Mouse (Mus musculus) heart, embryonic 10.5 days (tissue): ENCODE measurements around the gene Sf3b6. TPM values are rescaled to one million over a fixed set of nuclear protein-coding genes. Genes with fewer than 3 reads are reported as not detected.

ENCODE experiments used
- DNase-seq: peaks from one replicate; pipeline ENCODE4 v3.0.0-alpha.2; 2017; ENCODE audit warnings: low spot score
- H3K27ac ChIP-seq: fragments of 300-500 bp; sonication (generic); 2 replicates; pipeline ENCODE4 v1.5.1; 2016; ENCODE audit warnings: mild to moderate bottlenecking
- H3K27me3 ChIP-seq: fragments of 300-500 bp; sonication (generic); 2 replicates; pipeline ENCODE4 v1.6.1; 2016; ENCODE audit warnings: mild to moderate bottlenecking; ENCODE audit not compliant: poor library complexity, insufficient read depth, severe bottlenecking
- H3K36me3 ChIP-seq: fragments of 300-500 bp; sonication (generic); 2 replicates; pipeline ENCODE4 v1.6.1; 2016; ENCODE audit warnings: mild to moderate bottlenecking, moderate library complexity
- H3K4me1 ChIP-seq: fragments of 300-500 bp; sonication (generic); 2 replicates; pipeline ENCODE4 v1.6.1; 2016; ENCODE audit warnings: mild to moderate bottlenecking
- H3K4me3 ChIP-seq: fragments of 300-500 bp; sonication (generic); 2 replicates; pipeline ENCODE4 v1.5.1; 2016; ENCODE audit warnings: mild to moderate bottlenecking, moderate library complexity
- H3K9me3 ChIP-seq: fragments of 300-500 bp; sonication (generic); 2 replicates; pipeline ENCODE4 v1.6.1; 2016; ENCODE audit warnings: mild to moderate bottlenecking, moderate library complexity
- WGBS: fragments of 180-500 bp; shearing (Covaris S2); methylation state at CpG from one replicate; pipeline ENCODE4 v1.1.7; 2016; 5-methylcytosine and 5-hydroxymethylcytosine counted together
- polyA plus RNA-seq: library from polyadenylated mRNA; unstranded; fragments of >200 nt; fragmentation: Nextera tagmentation; extraction: Ambion mirVana; gene quantifications from 2 replicates; pipeline ENCODE4 v1.2.1, GENCODE M21; 2016

Gene Sf3b6
- polyA plus RNA-seq, 1 experiment from 2014 or later = 196 TPM

DNA sequence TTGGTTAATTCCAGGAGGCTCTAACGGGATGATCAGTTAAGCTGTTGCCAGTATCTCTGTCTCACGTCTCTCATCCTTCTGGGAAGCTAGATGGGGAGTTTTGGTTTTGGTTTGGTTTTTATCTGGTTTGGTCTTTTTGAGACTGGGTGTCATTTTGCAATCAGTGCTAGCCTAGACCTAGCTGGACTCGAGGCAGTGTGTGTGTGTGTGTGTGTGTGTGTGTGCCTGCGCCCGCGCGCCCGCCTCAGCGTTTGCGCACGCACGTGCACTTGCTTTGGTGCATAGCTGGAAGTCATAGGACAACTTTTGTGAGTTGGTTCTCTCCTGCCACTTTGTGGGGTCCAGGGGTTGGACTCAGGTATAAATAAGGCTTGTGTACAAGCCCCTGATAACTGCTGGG lies 26.4 kb downstream of the Sf3b6 start:
- WGBS = 0% methylated on average over 12 of the region's 12 CpGs
- Histone ChIP-seq H3K27ac (peak overlapping the region; percentile 91), H3K36me3 (no peaks in the 10 kb centered on the region)

DNA sequence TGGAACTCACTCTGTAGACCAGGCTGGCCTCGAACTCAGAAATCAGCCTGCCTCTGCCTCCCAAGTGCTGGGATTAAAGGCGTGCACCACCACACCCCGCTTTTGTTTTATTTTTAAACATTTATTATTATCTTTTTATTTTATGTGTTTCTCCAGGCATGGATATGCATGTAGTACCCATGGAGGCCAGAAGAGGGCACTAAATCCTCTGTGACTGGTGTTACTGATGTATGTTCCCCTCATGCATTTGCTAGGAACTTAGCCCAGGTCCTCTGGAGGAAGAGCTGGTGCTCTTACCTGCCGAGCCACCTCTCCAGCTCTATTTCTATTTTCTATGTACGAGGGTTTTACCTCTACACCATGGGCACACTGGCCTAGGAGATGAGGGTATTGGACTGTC lies 38.8 kb downstream of the Sf3b6 start:
- H3K36me3 ChIP-seq = peaks cover 58% of the 10 kb centered on the region
- H3K4me1 ChIP-seq = peaks cover 6% of the 10 kb centered on the region
- 91% methylated on average over 5 of the region's 5 CpGs for WGBS
- DNase-seq = no peak
- H3K27ac ChIP-seq = no peak overlapping the region
- H3K9me3 ChIP-seq = no peaks in the 10 kb centered on the region
- no peak overlapping the region for H3K4me3 ChIP-seq
- no peaks in the 10 kb centered on the region for H3K27me3 ChIP-seq

More for the DNA sequence above, 26.4 kb downstream of the Sf3b6 start:
- DNase-seq = no peak
- H3K4me3 ChIP-seq = peak overlapping the region; percentile 77
- peaks cover 19% of the 10 kb centered on the region for H3K4me1 ChIP-seq
- 0 out of 2 replicates have a peak, but pooled peaks cover 10% of the 10 kb centered on the region for H3K27me3 ChIP-seq
- H3K9me3 ChIP-seq = no peaks in the 10 kb centered on the region

- no peaks in the 10 kb centered on the region for H3K27me3 ChIP-seq
- H3K27ac ChIP-seq = no peak overlapping the region
- H3K9me3 ChIP-seq = no peaks in the 10 kb centered on the region
- no peak overlapping the region for H3K4me3 ChIP-seq
- H3K36me3 ChIP-seq = peaks cover 52% of the 10 kb centered on the region
- WGBS = 90% methylated on average over 2 of the region's 2 CpGs
- H3K4me1 ChIP-seq = peaks cover 6% of the 10 kb centered on the region
- DNase-seq = no peak
These were observed 39.5 kb downstream of the Sf3b6 start for GRCm38 (mm10) chr12:4856834-4857233.

- Histone ChIP-seq H3K4me3 (no peak overlapping the region), H3K27me3 (no peaks in the 10 kb centered on the region), H3K27ac (peak overlapping the region; percentile 72), H3K4me1 (peaks cover 21% of the 10 kb centered on the region), H3K36me3 (peaks cover 34% of the 10 kb centered on the region), H3K9me3 (no peaks in the 10 kb centered on the region)
- peak; percentile 76 for DNase-seq
- WGBS = 39% methylated on average over 11 of the region's 11 CpGs
These were observed 42.0 kb downstream of the Sf3b6 start for GRCm38 (mm10) chr12:4859241-4859914.

- Histone ChIP-seq H3K4me3 (no peak overlapping the region), H3K27me3 (no peaks in the 10 kb centered on the region; the same call in 1 of the 2 replicates), H3K9me3 (no peaks in the 10 kb centered on the region), H3K36me3 (peaks cover 12% of the 10 kb centered on the region; the same call in 1 of the 2 replicates), H3K4me1 (peaks cover 28% of the 10 kb centered on the region), H3K27ac (no peak overlapping the region)
- DNase-seq = no peak
- 88% methylated on average over 4 of the region's 4 CpGs for WGBS
These were observed 45.3 kb downstream of the Sf3b6 start for GRCm38 (mm10) chr12:4862672-4863071.

- WGBS = 49% methylated on average over 4 of the region's 4 CpGs
- H3K4me1 ChIP-seq = peaks cover 31% of the 10 kb centered on the region
- DNase-seq = no peak
- no peaks in the 10 kb centered on the region for H3K9me3 ChIP-seq
- H3K4me3 ChIP-seq = no peak overlapping the region; the same call in 1 of the 2 replicates
- H3K27ac ChIP-seq = peak overlapping the region; percentile 65
- H3K27me3 ChIP-seq = no peaks in the 10 kb centered on the region; the same call in 1 of the 2 replicates
- H3K36me3 ChIP-seq = peaks cover 7% of the 10 kb centered on the region; the same call in 1 of the 2 replicates
These were observed 46.5 kb downstream of the Sf3b6 start for GRCm38 (mm10) chr12:4863654-4864337.

GRCm38 (mm10) chr12:4864338-4864690 lies 47.0 kb downstream of the Sf3b6 start:
- H3K4me1 ChIP-seq = peaks cover 35% of the 10 kb centered on the region
- no peak for DNase-seq
- peaks cover 7% of the 10 kb centered on the region; the same call in 1 of the 2 replicates for H3K36me3 ChIP-seq
- WGBS = 48% methylated on average over 4 of the region's 4 CpGs
- H3K4me3 ChIP-seq = no peak overlapping the region; the same call in 1 of the 2 replicates
- H3K27ac ChIP-seq = peak overlapping the region; percentile 65
- H3K27me3 ChIP-seq = no peaks in the 10 kb centered on the region; the same call in 1 of the 2 replicates
- no peaks in the 10 kb centered on the region for H3K9me3 ChIP-seq

- WGBS = 81% methylated on average over 8 of the region's 8 CpGs
- no peaks in the 10 kb centered on the region for H3K36me3 ChIP-seq
These were observed 51.6 kb downstream of the Sf3b6 start for GRCm38 (mm10) chr12:4868924-4869323.

DNA sequence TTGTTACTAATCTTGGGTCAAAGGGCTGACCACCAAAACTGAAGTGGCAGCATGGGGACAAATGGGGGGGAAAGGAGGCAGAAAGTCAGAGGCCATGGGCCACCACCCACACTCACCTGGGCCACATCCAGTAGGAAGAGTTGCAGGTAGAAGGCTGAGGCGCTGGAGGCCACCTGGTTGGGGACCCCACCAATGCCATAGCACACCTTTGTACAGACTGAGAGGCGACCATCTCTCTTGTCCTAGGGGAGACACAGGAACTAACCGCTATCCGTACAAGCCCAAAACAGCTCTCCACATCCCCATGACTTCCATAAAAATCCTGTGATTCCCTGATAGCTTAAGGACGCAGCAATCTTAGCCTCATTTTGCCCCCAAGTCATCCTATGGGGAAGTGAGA lies 53.9 kb downstream of the Sf3b6 start:
- WGBS = 90% methylated on average over 5 of the region's 5 CpGs
- Histone ChIP-seq H3K4me1 (peaks cover 32% of the 10 kb centered on the region), H3K36me3 (no peaks in the 10 kb centered on the region), H3K27me3 (no peaks in the 10 kb centered on the region), H3K27ac (no peak overlapping the region), H3K9me3 (no peaks in the 10 kb centered on the region), H3K4me3 (no peak overlapping the region)
- no peak for DNase-seq

More at GRCm38 (mm10) chr12:4868924-4869323, 51.6 kb downstream of the Sf3b6 start:
- no peak for DNase-seq
- Histone ChIP-seq H3K9me3 (no peaks in the 10 kb centered on the region), H3K4me3 (no peak overlapping the region), H3K27ac (no peak overlapping the region), H3K4me1 (peaks cover 36% of the 10 kb centered on the region), H3K27me3 (no peaks in the 10 kb centered on the region; the same call in 1 of the 2 replicates)

GRCm38 (mm10) chr12:4872273-4872672 lies 54.9 kb downstream of the Sf3b6 start:
- Histone ChIP-seq H3K27ac (peak overlapping the region; percentile 72; the same call in 1 of the 2 replicates), H3K9me3 (no peaks in the 10 kb centered on the region), H3K4me1 (peaks cover 32% of the 10 kb centered on the region), H3K36me3 (no peaks in the 10 kb centered on the region), H3K27me3 (no peaks in the 10 kb centered on the region), H3K4me3 (no peak overlapping the region)
- no peak for DNase-seq
- WGBS = 44% methylated on average over 4 of the region's 4 CpGs

DNA sequence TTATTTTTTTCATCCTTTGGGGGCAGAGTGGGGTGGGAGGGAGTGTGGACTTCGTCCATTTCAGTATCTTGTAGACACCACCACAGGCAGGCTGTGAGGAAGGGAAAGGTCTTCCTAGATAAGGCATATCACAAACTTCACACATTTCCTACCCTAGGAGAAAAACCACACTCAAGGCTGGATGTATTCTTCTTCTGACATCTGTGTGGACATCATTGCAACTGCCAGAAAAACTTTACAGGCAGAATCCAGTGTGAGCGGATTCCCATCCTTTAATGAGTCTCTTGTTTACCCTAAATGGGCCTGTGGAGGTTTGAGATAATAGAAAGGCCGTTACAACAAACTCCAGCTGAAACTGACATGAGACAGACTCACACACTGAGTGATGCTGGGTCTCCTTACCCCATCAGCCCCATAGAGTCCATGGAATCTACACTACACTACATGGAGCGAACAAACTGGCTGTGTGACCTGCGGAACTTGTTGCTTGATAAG lies 55.7 kb downstream of the Sf3b6 start:
- H3K4me1 ChIP-seq = peaks cover 32% of the 10 kb centered on the region
- 42% methylated on average over 5 of the region's 5 CpGs for WGBS
- no peaks in the 10 kb centered on the region for H3K27me3 ChIP-seq
- H3K27ac ChIP-seq = peak overlapping the region; percentile 72
- H3K4me3 ChIP-seq = peak overlapping the region; percentile 59; the same call in 1 of the 2 replicates
- no peaks in the 10 kb centered on the region for H3K36me3 ChIP-seq
- no peak for DNase-seq
- no peaks in the 10 kb centered on the region for H3K9me3 ChIP-seq

GRCm38 (mm10) chr12:4873531-4873930 lies 56.2 kb downstream of the Sf3b6 start:
- 63% methylated on average over 6 of the region's 6 CpGs for WGBS
- H3K9me3 ChIP-seq = no peaks in the 10 kb centered on the region
- H3K27ac ChIP-seq = peak overlapping the region; percentile 72
- H3K27me3 ChIP-seq = no peaks in the 10 kb centered on the region
- peaks cover 4% of the 10 kb centered on the region; the same call in 1 of the 2 replicates for H3K36me3 ChIP-seq
- peak overlapping the region; percentile 59 for H3K4me3 ChIP-seq
- H3K4me1 ChIP-seq = peaks cover 32% of the 10 kb centered on the region
- DNase-seq = no peak
